Mouse (Mus musculus): Measurements from ENCODE around the gene Mgrn1. TPM values are rescaled to one million over a fixed set of nuclear protein-coding genes. Genes with fewer than 3 reads are reported as not detected.

The Mgrn1 gene
- polyA plus RNA-seq, 1 experiment, result 98.3 TPM

DNA sequence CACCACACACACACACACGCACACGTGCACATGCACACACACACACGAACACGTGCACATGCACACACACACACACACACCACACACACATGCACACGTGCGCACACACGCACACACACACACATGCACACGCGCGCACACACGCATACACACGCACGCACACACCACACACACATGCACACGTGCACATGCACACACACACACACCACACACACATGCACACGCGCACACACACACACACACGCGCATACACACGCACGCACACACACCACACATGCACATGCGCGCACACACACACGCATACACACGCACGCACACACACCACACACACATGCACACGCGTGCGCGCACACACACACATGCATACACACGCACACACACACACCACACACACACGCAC is 49.4 kb downstream of the Mgrn1 start:
- Histone ChIP-seq H3K4me3 (ENCODE audit: control insufficient read depth, insufficient read depth, low read length) (no peak overlapping the region), H3K36me3 (ENCODE audit: control insufficient read depth, insufficient read depth, low read length) (no peaks in the 10 kb centered on the region; the same call in 1 of the 2 replicates), H3K27ac (ENCODE audit: control insufficient read depth, insufficient read depth, low read length) (no peak overlapping the region), H3K27me3 (ENCODE audit: control insufficient read depth, insufficient read depth, low read length) (no peaks in the 10 kb centered on the region), H3K4me1 (replicated peaks; ENCODE audit: control insufficient read depth, insufficient read depth, low read length) (peaks cover 12% of the 10 kb centered on the region)
- no peak for DNase-seq
- 98% methylated on average over 31 of the region's 31 CpGs for WGBS
- TF ChIP-seq POLR2A (IDR thresholded peaks at IDR 0.05; ENCODE audit: control insufficient read depth, extremely low read depth, insufficient read depth, low read length, poor library complexity) (no peak), CTCF (IDR thresholded peaks at IDR 0.05; ENCODE audit: borderline replicate concordance, control insufficient read depth, extremely low read depth, insufficient read depth, low read length, poor library complexity) (no peak)

DNA sequence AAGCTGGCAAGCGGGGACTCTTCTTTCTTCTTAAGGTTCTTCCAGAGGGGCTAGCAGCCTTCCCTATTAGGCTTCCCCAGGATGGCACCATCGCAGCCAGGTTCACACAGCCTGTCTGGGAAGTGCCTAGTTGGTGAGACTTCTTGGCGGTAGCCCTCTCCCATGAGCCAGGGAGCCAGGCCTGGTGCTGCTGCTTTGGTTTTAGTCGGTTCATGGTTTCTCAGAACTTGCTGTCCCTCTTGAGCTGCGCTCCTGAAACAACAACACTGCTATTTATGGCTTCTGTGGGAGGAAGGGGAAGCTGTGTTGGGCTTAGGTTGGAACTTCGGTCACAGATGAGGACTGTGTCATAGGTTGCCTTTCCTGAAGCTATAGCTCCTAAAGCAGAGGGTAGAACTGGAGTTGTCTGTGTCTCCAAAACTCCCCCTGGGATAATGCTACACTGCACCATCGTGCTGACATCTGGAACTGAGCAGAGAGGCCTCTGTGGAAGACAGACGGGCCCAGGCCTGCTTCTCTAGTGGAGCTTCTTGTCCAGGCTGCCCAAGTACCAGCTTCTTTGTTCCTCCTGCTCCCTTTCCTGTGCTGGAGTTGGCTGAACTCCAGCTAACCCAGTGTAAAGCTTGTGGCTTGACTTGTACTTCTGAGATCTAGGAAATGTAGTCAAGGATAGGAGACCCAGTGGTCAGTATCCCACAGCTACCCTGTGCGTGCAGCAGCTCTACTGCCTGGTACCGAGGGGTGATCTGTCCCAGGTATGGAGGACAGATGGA is 50.1 kb downstream of the Mgrn1 start:
- no peaks in the 10 kb centered on the region for H3K27me3 ChIP-seq (ENCODE audit: control insufficient read depth, insufficient read depth, low read length)
- H3K4me3 ChIP-seq (ENCODE audit: control insufficient read depth, insufficient read depth, low read length), result no peak overlapping the region
- 39% methylated on average over 10 of the region's 10 CpGs for WGBS
- peaks cover 12% of the 10 kb centered on the region for H3K4me1 ChIP-seq (replicated peaks; ENCODE audit: control insufficient read depth, insufficient read depth, low read length)
- no peak overlapping the region for H3K27ac ChIP-seq (ENCODE audit: control insufficient read depth, insufficient read depth, low read length)
- no peak for DNase-seq
- H3K36me3 ChIP-seq (ENCODE audit: control insufficient read depth, insufficient read depth, low read length), result no peaks in the 10 kb centered on the region; the same call in 1 of the 2 replicates
- TF ChIP-seq CTCF (IDR thresholded peaks at IDR 0.05; ENCODE audit: borderline replicate concordance, control insufficient read depth, extremely low read depth, insufficient read depth, low read length, poor library complexity) (no peak), POLR2A (IDR thresholded peaks at IDR 0.05; ENCODE audit: control insufficient read depth, extremely low read depth, insufficient read depth, low read length, poor library complexity) (no peak)

DNA sequence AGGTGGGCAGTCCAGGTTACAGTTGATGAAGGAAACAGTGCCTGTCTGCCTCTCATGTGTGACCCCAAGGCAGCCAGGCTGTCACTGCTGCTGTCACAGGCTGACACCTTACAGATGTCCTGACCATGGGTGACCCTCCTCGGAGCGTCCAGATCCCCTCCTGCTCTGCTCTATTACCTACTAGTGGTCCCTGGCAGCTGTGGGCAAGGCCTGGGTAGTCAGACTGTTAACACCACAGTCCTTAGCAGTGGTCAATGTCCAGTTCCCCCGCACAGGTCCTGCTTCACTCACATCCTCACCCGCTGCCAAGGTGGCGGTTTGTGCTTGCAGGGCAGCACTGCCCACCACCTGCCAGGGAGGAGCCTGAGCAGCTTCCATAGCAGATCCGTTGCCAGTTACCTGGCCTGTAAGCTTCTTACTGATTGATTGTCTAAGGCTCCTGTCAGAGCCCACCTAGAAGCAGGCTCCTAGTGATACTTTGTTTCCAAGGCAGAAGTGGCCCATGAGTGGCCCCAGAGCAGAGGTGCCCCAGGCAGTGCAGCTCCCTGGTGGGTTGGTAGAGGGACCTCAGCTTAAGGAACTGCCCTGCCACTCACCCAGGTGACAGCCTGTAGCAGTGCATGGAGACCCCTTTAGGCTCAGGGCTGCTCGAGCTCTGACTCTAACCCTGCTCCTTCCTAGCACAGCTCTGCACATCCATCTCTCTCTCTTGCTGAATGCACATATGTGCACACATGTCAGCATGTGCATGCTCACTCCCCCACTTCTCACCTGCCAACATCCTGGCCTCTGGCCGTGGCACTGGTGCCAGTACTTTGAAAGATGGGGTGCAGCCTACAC is 51.5 kb downstream of the Mgrn1 start:
- Histone ChIP-seq H3K27me3 (ENCODE audit: control insufficient read depth, insufficient read depth, low read length) (no peaks in the 10 kb centered on the region), H3K27ac (ENCODE audit: control insufficient read depth, insufficient read depth, low read length) (no peak overlapping the region), H3K4me3 (ENCODE audit: control insufficient read depth, insufficient read depth, low read length) (no peak overlapping the region), H3K4me1 (replicated peaks; ENCODE audit: control insufficient read depth, insufficient read depth, low read length) (peaks cover 12% of the 10 kb centered on the region), H3K36me3 (ENCODE audit: control insufficient read depth, insufficient read depth, low read length) (peaks cover 9% of the 10 kb centered on the region; the same call in 1 of the 2 replicates)
- DNase-seq, result no peak
- WGBS, result 97% methylated on average over 8 of the region's 8 CpGs
- TF ChIP-seq CTCF (IDR thresholded peaks at IDR 0.05; ENCODE audit: borderline replicate concordance, control insufficient read depth, extremely low read depth, insufficient read depth, low read length, poor library complexity) (no peak), POLR2A (IDR thresholded peaks at IDR 0.05; ENCODE audit: control insufficient read depth, extremely low read depth, insufficient read depth, low read length, poor library complexity) (no peak)

DNA sequence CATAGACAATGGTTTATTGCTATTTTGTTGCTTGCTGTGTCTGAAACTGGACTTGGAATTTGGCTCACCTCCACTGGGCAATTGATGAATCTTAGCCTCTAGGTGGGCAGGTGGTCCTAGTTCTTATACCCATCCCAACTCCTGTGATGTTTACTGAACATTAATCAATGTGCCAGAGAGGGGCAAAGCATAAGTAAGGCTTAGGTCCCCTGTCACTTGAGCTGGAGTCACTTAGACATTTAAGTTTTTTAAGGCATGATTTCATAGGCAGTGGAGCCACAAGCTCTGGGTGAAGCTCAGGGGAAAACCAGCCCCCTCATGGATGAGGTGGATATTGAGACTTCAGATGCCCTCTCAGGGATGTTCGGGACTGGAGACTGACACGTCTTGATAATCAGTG is 52.4 kb downstream of the Mgrn1 start, which contains the start of gene Nudt16l1:
Gene Nudt16l1 (plus strand): TSS at position 301 of the 400 bp plus-strand sequence.
- peaks cover 9% of the 10 kb centered on the region; the same call in 1 of the 2 replicates for H3K36me3 ChIP-seq (ENCODE audit: control insufficient read depth, insufficient read depth, low read length)
- 5% methylated on average over 2 of the region's 2 CpGs for WGBS

DNA sequence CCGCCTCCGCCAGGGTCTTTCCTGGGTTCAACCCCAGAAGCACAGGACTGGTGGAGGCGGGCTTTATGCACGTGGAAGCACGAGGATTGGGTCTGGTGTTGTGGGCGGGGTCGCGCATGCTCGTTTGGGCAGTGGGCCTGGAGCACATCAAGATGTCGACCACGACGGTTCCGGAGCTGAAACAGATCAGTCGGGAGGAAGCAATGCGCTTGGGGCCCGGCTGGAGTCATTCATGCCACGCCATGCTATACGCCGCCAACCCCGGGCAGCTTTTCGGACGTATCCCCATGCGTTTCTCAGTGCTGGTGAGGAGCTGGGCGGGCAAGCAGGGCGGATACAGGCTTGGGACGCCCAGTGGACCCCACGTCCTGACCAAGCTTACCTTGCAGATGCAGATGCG is 52.9 kb downstream of the Mgrn1 start:
- peaks cover 9% of the 10 kb centered on the region; the same call in 1 of the 2 replicates for H3K36me3 ChIP-seq (ENCODE audit: control insufficient read depth, insufficient read depth, low read length)
- no peaks in the 10 kb centered on the region for H3K27me3 ChIP-seq (ENCODE audit: control insufficient read depth, insufficient read depth, low read length)
- DNase-seq, result peak; percentile 99
- H3K4me3 ChIP-seq (ENCODE audit: control insufficient read depth, insufficient read depth, low read length), result peak overlapping the region; percentile 72
- peaks cover 12% of the 10 kb centered on the region for H3K4me1 ChIP-seq (replicated peaks; ENCODE audit: control insufficient read depth, insufficient read depth, low read length)
- peak overlapping the region; percentile 1; the same call in 1 of the 2 replicates for H3K27ac ChIP-seq (ENCODE audit: control insufficient read depth, insufficient read depth, low read length)
- WGBS, result under 1% methylated on average over 28 of the region's 28 CpGs
- TF ChIP-seq CTCF (IDR thresholded peaks at IDR 0.05; ENCODE audit: borderline replicate concordance, control insufficient read depth, extremely low read depth, insufficient read depth, low read length, poor library complexity) (peak; percentile 55; the same call in 1 of the 2 replicates), POLR2A (IDR thresholded peaks at IDR 0.05; ENCODE audit: control insufficient read depth, extremely low read depth, insufficient read depth, low read length, poor library complexity) (peak; percentile 83; the same call in 1 of the 2 replicates)

More for the DNA sequence above, 52.4 kb downstream of the Mgrn1 start, which contains the start of gene Nudt16l1:
- TF ChIP-seq CTCF (IDR thresholded peaks at IDR 0.05; ENCODE audit: borderline replicate concordance, control insufficient read depth, extremely low read depth, insufficient read depth, low read length, poor library complexity), result no peak
- TF ChIP-seq POLR2A (IDR thresholded peaks at IDR 0.05; ENCODE audit: control insufficient read depth, extremely low read depth, insufficient read depth, low read length, poor library complexity), result no peak
- Histone ChIP-seq H3K4me3 (ENCODE audit: control insufficient read depth, insufficient read depth, low read length) (peak within 1 kb of the TSS; percentile 72), H3K27me3 (ENCODE audit: control insufficient read depth, insufficient read depth, low read length) (no peaks in the 10 kb centered on the region), H3K27ac (ENCODE audit: control insufficient read depth, insufficient read depth, low read length) (peak within 1 kb of the TSS; percentile 1; the same call in 1 of the 2 replicates), H3K4me1 (replicated peaks; ENCODE audit: control insufficient read depth, insufficient read depth, low read length) (peaks cover 12% of the 10 kb centered on the region)
- no peak for DNase-seq

DNA sequence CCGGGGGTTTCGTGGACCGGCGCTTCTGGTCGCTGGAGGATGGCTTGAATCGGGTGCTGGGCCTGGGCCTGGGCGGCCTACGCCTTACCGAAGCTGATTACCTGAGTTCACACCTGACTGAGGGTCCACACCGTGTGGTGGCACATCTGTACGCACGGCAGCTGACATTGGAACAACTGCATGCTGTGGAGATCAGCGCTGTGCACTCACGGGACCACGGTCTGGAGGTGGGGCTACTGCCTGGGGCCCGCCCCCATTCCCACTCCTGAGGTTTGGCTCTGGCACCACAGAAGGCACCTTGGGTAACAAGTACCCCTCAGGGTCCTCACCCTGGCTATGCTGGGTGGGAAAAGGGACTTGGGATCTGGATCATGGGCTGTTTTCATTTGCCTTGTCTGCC is 53.4 kb downstream of the Mgrn1 start:
- WGBS, result 2% methylated on average over 16 of the region's 16 CpGs
- peak; percentile 38 for DNase-seq
- Histone ChIP-seq H3K27ac (ENCODE audit: control insufficient read depth, insufficient read depth, low read length) (peak overlapping the region; percentile 1; the same call in 1 of the 2 replicates), H3K27me3 (ENCODE audit: control insufficient read depth, insufficient read depth, low read length) (no peaks in the 10 kb centered on the region), H3K4me3 (ENCODE audit: control insufficient read depth, insufficient read depth, low read length) (peak overlapping the region; percentile 72), H3K36me3 (ENCODE audit: control insufficient read depth, insufficient read depth, low read length) (peaks cover 9% of the 10 kb centered on the region; the same call in 1 of the 2 replicates), H3K4me1 (replicated peaks; ENCODE audit: control insufficient read depth, insufficient read depth, low read length) (peaks cover 12% of the 10 kb centered on the region)
- TF ChIP-seq CTCF (IDR thresholded peaks at IDR 0.05; ENCODE audit: borderline replicate concordance, control insufficient read depth, extremely low read depth, insufficient read depth, low read length, poor library complexity) (no peak), POLR2A (IDR thresholded peaks at IDR 0.05; ENCODE audit: control insufficient read depth, extremely low read depth, insufficient read depth, low read length, poor library complexity) (no peak)
